Mouse (Mus musculus) hindbrain, embryonic 11.5 days (tissue): ENCODE measurements around the gene Asb2. TPM values are rescaled to one million over a fixed set of nuclear protein-coding genes. Genes with fewer than 3 reads are reported as not detected.

Experiments
- ATAC-seq: fragments of 200-750 bp; cut with Nextera tagmentation; 2 replicates; pipeline ENCODE4 v1.8.0; 2017; ENCODE audit warnings: mild to moderate bottlenecking, moderate TSS enrichment, moderate library complexity; ENCODE audit not compliant: low FRiP score
- DNase-seq: peaks from one replicate; pipeline ENCODE4 v3.0.0-alpha.2; 2015; ENCODE audit warnings: low spot score
- H3K27ac ChIP-seq: fragments of 300-500 bp; sonication (generic); 2 replicates; pipeline ENCODE4 v1.5.1; 2014; ENCODE audit warnings: mild to moderate bottlenecking, low read depth, low read length
- H3K27me3 ChIP-seq: fragments of 300-500 bp; sonication (generic); 2 replicates; pipeline ENCODE4 v1.6.1; 2014; ENCODE audit warnings: mild to moderate bottlenecking, low read length, moderate library complexity, mixed read lengths; ENCODE audit not compliant: control insufficient read depth, insufficient read depth
- H3K36me3 ChIP-seq: fragments of 300-500 bp; sonication (generic); 2 replicates; pipeline ENCODE4 v1.6.1; 2014; ENCODE audit warnings: mild to moderate bottlenecking, low read length, moderate library complexity, mixed read lengths; ENCODE audit not compliant: control insufficient read depth, insufficient read depth
- H3K4me1 ChIP-seq: fragments of 300-500 bp; sonication (generic); replicated peaks from 2 replicates; pipeline ENCODE4 v1.6.1; 2014; ENCODE audit warnings: low read length, mixed read lengths; ENCODE audit not compliant: control insufficient read depth, insufficient read depth
- H3K4me2 ChIP-seq: fragments of 300-500 bp; sonication (generic); replicated peaks from 2 replicates; pipeline ENCODE4 v1.6.1; 2014; ENCODE audit warnings: mild to moderate bottlenecking, low read depth, low read length
- H3K4me3 ChIP-seq: fragments of 300-500 bp; sonication (generic); 2 replicates; pipeline ENCODE4 v1.5.1; 2014; ENCODE audit warnings: low read depth, low read length
- H3K9ac ChIP-seq: fragments of 300-500 bp; sonication (generic); 2 replicates; pipeline ENCODE4 v1.6.1; 2014; ENCODE audit warnings: low read depth, low read length
- H3K9me3 ChIP-seq: fragments of 300-500 bp; sonication (generic); 2 replicates; pipeline ENCODE4 v1.6.1; 2016; ENCODE audit warnings: low read length; ENCODE audit not compliant: control insufficient read depth
- WGBS: fragments of 180-500 bp; shearing (Covaris S2); extraction: QIAGEN DNeasy Blood & Tissue Kit; methylation state at CpG from one replicate; pipeline ENCODE4 v1.1.7; 2014; 5-methylcytosine and 5-hydroxymethylcytosine counted together
- polyA plus RNA-seq: library from polyadenylated mRNA; unstranded; fragments of >200 nt; fragmentation: Nextera tagmentation; extraction: Ambion mirVana; gene quantifications from 2 replicates; pipeline ENCODE4 v1.2.1, GENCODE M21; 2014

The Asb2 gene
- 0.54 and 1.0 TPM in 2 replicates for polyA plus RNA-seq

DNA sequence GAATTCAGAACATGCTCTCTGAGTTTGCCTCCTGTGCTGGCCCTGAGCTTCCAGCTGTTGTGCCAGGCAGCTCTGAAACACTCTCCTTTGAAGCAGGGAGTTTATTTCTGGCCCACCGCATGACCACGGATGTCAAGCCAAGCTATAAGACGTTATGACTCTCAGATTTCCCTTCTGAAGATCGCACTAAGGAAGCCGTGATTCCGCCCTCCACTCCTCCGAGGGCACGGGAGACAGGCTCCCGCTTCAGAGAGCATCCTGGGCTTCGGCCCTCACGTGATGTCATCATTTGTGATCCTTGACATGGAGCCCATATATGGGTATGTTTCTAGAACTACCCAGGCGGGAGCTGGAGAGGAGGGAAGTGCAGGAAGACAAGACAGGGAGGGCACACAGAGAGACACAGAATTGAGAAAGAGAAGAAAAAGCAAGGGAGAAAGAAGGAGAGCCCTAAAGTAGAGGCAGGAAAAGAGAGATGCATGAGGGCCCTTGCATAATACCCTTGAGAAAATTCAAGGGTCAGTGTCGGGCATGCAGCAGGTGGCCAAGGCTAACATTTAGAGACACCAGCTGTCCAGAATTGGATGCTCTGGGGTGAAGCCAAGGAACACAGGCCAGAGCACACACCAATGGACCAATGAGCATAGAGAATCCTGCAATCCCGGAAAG lies at the start of gene Asb2:
Gene Asb2 (minus strand): TSS at position 256 of the 669 bp plus-strand sequence.
- DNase-seq (no peak), ATAC-seq (no peak)
- 80% methylated on average over 14 of the region's 14 CpGs for WGBS
- Histone ChIP-seq H3K36me3 (no peaks in the 10 kb centered on the region), H3K4me2 (no peak within 1 kb of the TSS), H3K27ac (no peak within 1 kb of the TSS), H3K27me3 (no peaks in the 10 kb centered on the region), H3K4me3 (no peak within 1 kb of the TSS), H3K4me1 (no peaks in the 10 kb centered on the region), H3K9me3 (no peaks in the 10 kb centered on the region), H3K9ac (no peak within 1 kb of the TSS)

DNA sequence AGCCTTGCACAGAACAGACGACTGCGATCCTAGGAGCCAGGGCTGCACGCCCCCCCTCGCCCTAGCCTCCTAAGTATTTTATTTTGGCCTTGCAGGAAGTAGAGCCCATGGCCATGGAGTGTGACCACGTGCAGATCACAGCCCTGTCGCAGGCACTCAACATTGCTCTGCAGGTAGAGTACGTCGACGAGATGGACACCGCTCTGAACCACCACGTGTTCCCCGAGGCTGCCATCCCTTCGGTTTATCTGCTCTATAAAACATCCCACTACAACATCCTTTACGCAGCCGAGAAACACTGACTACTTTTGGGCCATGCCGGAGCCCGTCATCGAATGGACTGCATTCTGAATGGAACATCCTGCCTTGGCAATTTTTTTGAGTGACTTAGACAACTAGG lies 48.3 kb upstream of the Asb2 start:
- H3K4me3 ChIP-seq: no peak overlapping the region
- WGBS: 90% methylated on average over 18 of the region's 18 CpGs
- H3K9ac ChIP-seq: no peak overlapping the region
- H3K27me3 ChIP-seq: no peaks in the 10 kb centered on the region
- no peaks in the 10 kb centered on the region for H3K9me3 ChIP-seq
- H3K36me3 ChIP-seq: peaks cover 7% of the 10 kb centered on the region; the same call in 1 of the 2 replicates
- DNase-seq (no peak), ATAC-seq (no peak)
- no peak overlapping the region for H3K4me2 ChIP-seq
- H3K27ac ChIP-seq: no peak overlapping the region
- no peaks in the 10 kb centered on the region for H3K4me1 ChIP-seq

DNA sequence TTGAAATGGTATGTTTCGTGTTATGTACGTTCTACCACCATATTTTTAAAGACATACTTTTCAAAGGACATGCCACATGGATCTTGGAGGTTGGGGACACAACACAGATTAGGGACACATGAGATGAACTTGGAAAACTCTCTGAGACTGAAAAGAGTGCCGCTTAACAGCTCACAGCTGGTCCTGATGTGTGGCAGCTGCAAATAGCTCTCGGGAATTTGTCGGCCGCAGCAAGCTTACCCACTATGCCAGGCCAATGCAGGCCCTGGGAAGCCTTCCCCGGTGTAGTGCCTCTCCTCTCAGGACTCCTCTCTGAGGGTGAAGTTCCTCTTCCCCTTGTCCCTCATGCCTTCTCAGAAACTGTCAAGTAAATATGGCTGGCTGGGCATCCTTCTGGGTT lies 41.0 kb upstream of the Asb2 start:
- no peaks in the 10 kb centered on the region for H3K36me3 ChIP-seq
- H3K27ac ChIP-seq: no peak overlapping the region
- H3K27me3 ChIP-seq: no peaks in the 10 kb centered on the region
- H3K4me1 ChIP-seq: no peaks in the 10 kb centered on the region
- no peak for DNase-seq
- H3K9ac ChIP-seq: no peak overlapping the region
- no peaks in the 10 kb centered on the region for H3K9me3 ChIP-seq
- no peak for ATAC-seq
- WGBS: 87% methylated on average over 7 of the region's 7 CpGs
- no peak overlapping the region for H3K4me3 ChIP-seq
- H3K4me2 ChIP-seq: no peak overlapping the region

DNA sequence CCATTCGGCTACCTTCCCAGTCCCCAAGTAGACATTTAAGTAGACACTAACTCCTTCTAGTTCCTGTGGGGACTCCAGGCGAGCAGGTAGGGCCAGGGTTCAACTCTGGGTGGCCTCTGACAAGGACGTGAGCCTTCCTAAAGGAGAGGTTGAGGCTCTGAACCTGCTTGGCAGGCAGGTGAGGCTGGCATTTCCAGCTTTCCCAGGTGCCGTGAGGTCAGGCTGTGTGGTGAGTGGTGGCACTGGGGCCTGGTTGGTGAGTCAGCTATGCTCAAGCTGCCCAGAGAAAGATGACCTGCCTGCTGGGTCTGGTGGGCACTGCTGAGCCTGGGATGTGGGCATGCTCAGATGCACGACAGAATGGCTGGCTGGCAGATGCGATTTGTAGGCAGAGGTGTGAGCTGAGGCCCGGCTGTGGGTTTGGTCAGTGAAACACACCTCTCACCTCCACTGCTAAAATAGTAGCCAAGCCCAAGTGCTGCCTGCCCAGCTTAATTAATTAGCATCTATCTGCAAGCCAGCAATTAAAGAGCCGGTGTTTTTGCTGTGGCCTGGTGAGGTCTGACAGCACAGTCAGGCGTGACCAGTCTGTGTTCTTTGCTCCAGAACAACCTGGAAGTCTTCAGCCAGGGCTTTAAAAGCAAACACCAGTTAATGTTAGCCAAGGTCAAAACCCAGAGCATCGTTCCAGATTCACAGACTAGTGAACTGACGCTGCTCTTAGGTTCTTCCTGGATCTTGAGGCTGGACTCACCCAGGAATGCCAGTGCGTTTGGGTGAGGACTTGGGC lies 39.9 kb upstream of the Asb2 start:
- ATAC-seq: no peak
- H3K36me3 ChIP-seq: no peaks in the 10 kb centered on the region
- H3K27ac ChIP-seq: no peak overlapping the region
- H3K27me3 ChIP-seq: no peaks in the 10 kb centered on the region
- no peaks in the 10 kb centered on the region for H3K4me1 ChIP-seq
- H3K4me2 ChIP-seq: no peak overlapping the region
- no peak overlapping the region for H3K4me3 ChIP-seq
- H3K9me3 ChIP-seq: no peaks in the 10 kb centered on the region
- DNase-seq: no peak
- H3K9ac ChIP-seq: no peak overlapping the region
- 86% methylated on average over 12 of the region's 12 CpGs for WGBS

DNA sequence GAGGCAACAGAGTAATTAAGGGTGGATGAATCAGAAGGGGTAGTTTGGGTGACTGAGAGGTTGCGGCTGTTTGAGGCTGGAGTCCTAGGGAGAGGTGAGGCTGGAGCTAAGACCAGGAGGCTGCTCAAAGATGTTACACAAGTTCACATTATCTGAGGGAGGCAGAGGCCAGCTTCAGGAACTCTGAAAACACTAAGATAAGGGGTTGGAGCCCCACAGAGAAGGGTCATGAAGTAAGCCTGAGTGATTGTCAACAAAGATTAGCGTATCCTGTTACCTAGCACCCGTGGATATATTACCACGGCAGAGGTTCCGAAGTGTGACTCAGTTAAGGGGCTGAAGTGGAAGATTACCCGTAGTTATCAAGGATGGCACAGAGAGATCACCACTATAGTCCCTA lies 37.7 kb upstream of the Asb2 start:
- Histone ChIP-seq H3K9ac (no peak overlapping the region), H3K4me3 (no peak overlapping the region), H3K4me2 (no peak overlapping the region), H3K27me3 (no peaks in the 10 kb centered on the region), H3K36me3 (no peaks in the 10 kb centered on the region), H3K9me3 (no peaks in the 10 kb centered on the region), H3K4me1 (no peaks in the 10 kb centered on the region), H3K27ac (no peak overlapping the region)
- no peak for DNase-seq
- WGBS: 49% methylated on average over 6 of the region's 6 CpGs
- no peak for ATAC-seq

DNA sequence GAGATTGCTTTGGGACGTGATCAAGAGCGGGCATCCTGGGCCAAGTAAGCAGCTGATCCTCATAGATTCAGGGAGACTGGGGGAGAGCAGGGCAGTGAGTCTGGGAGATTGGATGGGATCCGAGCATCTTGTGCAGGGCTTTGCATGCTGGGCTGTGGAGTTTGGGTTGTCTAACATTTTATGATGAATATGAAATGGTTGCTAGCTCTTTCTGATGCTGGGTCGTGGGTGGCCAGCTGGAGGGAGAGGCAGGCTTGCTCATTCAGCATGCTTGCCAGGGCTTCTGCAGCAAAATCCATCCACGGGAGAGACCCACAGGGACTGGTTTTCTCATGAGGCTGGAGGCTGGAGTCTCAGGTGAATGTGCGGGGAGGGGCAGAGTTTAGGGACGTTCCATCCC lies 35.3 kb upstream of the Asb2 start:
- H3K36me3 ChIP-seq: no peaks in the 10 kb centered on the region
- WGBS: 79% methylated on average over 7 of the region's 7 CpGs
- no peaks in the 10 kb centered on the region for H3K9me3 ChIP-seq
- no peak overlapping the region for H3K4me2 ChIP-seq
- H3K4me1 ChIP-seq: no peaks in the 10 kb centered on the region
- H3K27me3 ChIP-seq: no peaks in the 10 kb centered on the region
- H3K27ac ChIP-seq: no peak overlapping the region
- H3K4me3 ChIP-seq: no peak overlapping the region
- no peak for ATAC-seq
- no peak for DNase-seq
- H3K9ac ChIP-seq: no peak overlapping the region

DNA sequence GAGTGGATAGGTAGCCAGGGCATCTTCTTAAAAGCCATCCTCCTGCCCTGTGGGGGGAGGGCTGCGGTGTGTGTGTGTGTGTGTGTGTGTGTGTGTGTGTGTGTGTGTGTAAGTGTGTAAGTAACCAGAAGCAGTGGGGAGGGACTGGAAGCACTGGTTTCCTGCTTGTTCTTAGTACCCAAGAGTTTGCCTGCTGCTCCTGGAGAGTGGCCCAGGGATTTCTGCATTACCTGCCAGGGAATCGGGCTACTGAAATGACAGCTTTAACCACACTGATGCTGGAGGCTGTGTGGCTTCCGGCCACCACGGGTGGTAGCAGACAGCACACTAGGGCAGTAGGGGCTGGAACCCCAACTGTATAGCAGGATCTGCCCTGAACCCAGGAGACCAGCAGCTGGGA lies 34.2 kb upstream of the Asb2 start:
- no peak for ATAC-seq
- Histone ChIP-seq H3K4me1 (no peaks in the 10 kb centered on the region), H3K36me3 (no peaks in the 10 kb centered on the region), H3K9me3 (no peaks in the 10 kb centered on the region), H3K27me3 (no peaks in the 10 kb centered on the region), H3K27ac (no peak overlapping the region), H3K4me2 (no peak overlapping the region), H3K4me3 (no peak overlapping the region), H3K9ac (no peak overlapping the region)
- no peak for DNase-seq
- WGBS: 76% methylated on average over 4 of the region's 4 CpGs

DNA sequence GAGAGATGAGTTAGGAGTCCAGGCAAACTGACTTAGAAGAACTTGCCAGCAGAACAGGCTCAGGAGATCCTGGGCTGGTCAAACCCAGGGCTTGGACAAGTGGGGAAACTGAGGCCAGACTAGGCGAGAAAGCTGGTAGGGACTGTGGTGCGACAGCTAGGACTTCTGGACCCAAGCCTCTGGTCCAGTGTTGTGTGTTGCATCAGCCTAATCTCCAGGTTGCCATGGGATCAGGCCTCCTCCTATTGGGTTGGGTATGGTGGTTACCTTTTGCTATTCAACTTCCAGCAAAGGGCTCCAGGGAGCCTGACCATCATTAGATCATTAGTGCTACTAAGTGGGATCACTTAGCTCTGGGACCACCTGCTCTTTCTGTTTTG lies 33.5 kb upstream of the Asb2 start:
- ATAC-seq: no peak
- Histone ChIP-seq H3K4me1 (no peaks in the 10 kb centered on the region), H3K9me3 (no peaks in the 10 kb centered on the region), H3K27ac (no peak overlapping the region), H3K4me2 (peak overlapping the region; percentile 77), H3K4me3 (peak overlapping the region; percentile 70), H3K9ac (peak overlapping the region; percentile 86), H3K36me3 (no peaks in the 10 kb centered on the region), H3K27me3 (no peaks in the 10 kb centered on the region)
- 59% methylated on average over 2 of the region's 2 CpGs for WGBS
- no peak for DNase-seq
